Mouse (Mus musculus): ENCODE results near the gene Map3k3. TPM values are rescaled to one million over a fixed set of nuclear protein-coding genes. Genes with fewer than 3 reads are reported as not detected.

The Map3k3 gene
- polyA plus RNA-seq, 2 experiments: 3.8 to 5.5 TPM

- no peak overlapping the region for H3K27ac ChIP-seq
- DNase-seq (ENCODE audit: low read depth in 3 of 3, low spot score in 3 of 3) (no peak), ATAC-seq (ENCODE audit: insufficient read depth) (no peak)
- H3K27me3 ChIP-seq (ENCODE audit: control insufficient read depth, insufficient read depth, low read length): no peaks in the 10 kb centered on the region
- TF ChIP-seq CTCF (IDR thresholded peaks at IDR 0.05; ENCODE audit: low read depth) (no peak), EP300 (IDR thresholded peaks at IDR 0.05; ENCODE audit: low read depth) (no peak)
- WGBS (ENCODE audit: insufficient replicate concordance): 78% methylated on average over 4 of the region's 4 CpGs
- no peaks in the 10 kb centered on the region for H3K36me3 ChIP-seq (replicated peaks; ENCODE audit: control insufficient read depth, insufficient read depth, low read depth)
- H3K4me3 ChIP-seq (ENCODE audit: insufficient read depth in 1 of 2, low read depth in 2 of 2, low read length in 2 of 2): no peak overlapping the region
- peaks cover 6 to 7% of the 10 kb centered on the region in 2 experiments for H3K4me1 ChIP-seq (replicated peaks; ENCODE audit: control insufficient read depth in 2 of 2, insufficient read depth in 2 of 2, low read length in 1 of 2)
- no peak overlapping the region for H3K9ac ChIP-seq (replicated peaks)
- no peaks in the 10 kb centered on the region for H3K9me3 ChIP-seq (ENCODE audit: control insufficient read depth, low read length)
- H3K4me2 ChIP-seq (ENCODE audit: low read depth): no peak overlapping the region
These were observed 102.9 kb downstream of the Map3k3 start for GRCm38 (mm10) chr11:106187326-106187725.

DNA sequence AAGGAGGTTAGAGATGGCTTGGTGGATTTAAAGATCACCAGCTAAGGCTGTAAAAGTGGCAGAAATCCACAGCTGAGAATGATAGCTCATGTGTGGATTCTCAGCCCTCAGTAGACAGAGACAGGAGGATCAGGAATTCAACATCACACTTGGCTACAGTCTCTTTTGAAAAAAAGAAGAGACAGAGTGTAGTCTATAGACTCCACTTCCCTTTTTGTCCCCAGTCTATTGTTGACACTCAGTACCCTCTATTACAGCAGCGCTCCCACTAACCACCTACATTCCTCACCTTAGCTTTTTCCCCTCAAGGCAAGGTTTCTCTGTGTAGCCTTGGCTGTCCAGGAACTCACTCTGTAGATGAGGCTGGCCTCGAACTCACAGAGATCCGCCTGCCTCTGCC is 107.3 kb downstream of the Map3k3 start:
- H3K9ac ChIP-seq (replicated peaks): no peak overlapping the region
- no peak for DNase-seq (ENCODE audit: low read depth in 3 of 3, low spot score in 3 of 3)
- peak overlapping the region; percentile 6; the same call in 1 of the 2 replicates for H3K27ac ChIP-seq
- peaks cover 14% of the 10 kb centered on the region in 2 experiments for H3K4me1 ChIP-seq (replicated peaks; ENCODE audit: control insufficient read depth in 2 of 2, insufficient read depth in 2 of 2, low read length in 1 of 2)
- H3K27me3 ChIP-seq (ENCODE audit: control insufficient read depth, insufficient read depth, low read length): no peaks in the 10 kb centered on the region
- H3K36me3 ChIP-seq (replicated peaks; ENCODE audit: control insufficient read depth, insufficient read depth, low read depth): peaks cover 4% of the 10 kb centered on the region
- ATAC-seq (ENCODE audit: insufficient read depth): no peak
- H3K9me3 ChIP-seq (ENCODE audit: control insufficient read depth, low read length): no peaks in the 10 kb centered on the region
- peak overlapping the region; percentile 85 for H3K4me2 ChIP-seq (ENCODE audit: low read depth)
- 70% methylated on average over 3 of the region's 3 CpGs for WGBS (ENCODE audit: insufficient replicate concordance)
- TF ChIP-seq CTCF (IDR thresholded peaks at IDR 0.05; ENCODE audit: low read depth): no peak
- no peak for TF ChIP-seq EP300 (IDR thresholded peaks at IDR 0.05; ENCODE audit: low read depth)
- H3K4me3 ChIP-seq (ENCODE audit: insufficient read depth in 1 of 2, low read depth in 2 of 2, low read length in 2 of 2): no peak overlapping the region; a peak in 1 of 4 replicates

- 21% methylated on average over 5 of the region's 5 CpGs for WGBS (ENCODE audit: insufficient replicate concordance)
- Histone ChIP-seq H3K36me3 (replicated peaks; ENCODE audit: control insufficient read depth, insufficient read depth, low read depth) (peaks cover 9% of the 10 kb centered on the region), H3K9ac (replicated peaks) (peak overlapping the region; percentile 71), H3K9me3 (ENCODE audit: control insufficient read depth, low read length) (no peaks in the 10 kb centered on the region), H3K4me1 (replicated peaks; ENCODE audit: control insufficient read depth in 2 of 2, insufficient read depth in 2 of 2, low read length in 1 of 2) (peaks cover 14% of the 10 kb centered on the region in 2 experiments), H3K27me3 (ENCODE audit: control insufficient read depth, insufficient read depth, low read length) (no peaks in the 10 kb centered on the region), H3K4me2 (ENCODE audit: low read depth) (peak overlapping the region; percentile 85), H3K27ac (peak overlapping the region; percentile 86), H3K4me3 (ENCODE audit: insufficient read depth in 1 of 2, low read depth in 2 of 2, low read length in 2 of 2) (peak overlapping the region; percentile 74 to 83)
- ATAC-seq (ENCODE audit: insufficient read depth) (no peak), DNase-seq (ENCODE audit: low read depth in 3 of 3, low spot score in 3 of 3) (no peak)
- no peak for TF ChIP-seq CTCF (IDR thresholded peaks at IDR 0.05; ENCODE audit: low read depth)
- no peak for TF ChIP-seq EP300 (IDR thresholded peaks at IDR 0.05; ENCODE audit: low read depth)
These were observed 107.8 kb downstream of the Map3k3 start for GRCm38 (mm10) chr11:106192241-106192640.

- DNase-seq (ENCODE audit: low read depth in 3 of 3, low spot score in 3 of 3): peak in 1 of 3 experiments; percentile 48
- peak; percentile 19; the same call in 1 of the 2 replicates for TF ChIP-seq CTCF (IDR thresholded peaks at IDR 0.05; ENCODE audit: low read depth)
- TF ChIP-seq EP300 (IDR thresholded peaks at IDR 0.05; ENCODE audit: low read depth): no peak
- H3K4me2 ChIP-seq (ENCODE audit: low read depth): peak overlapping the region; percentile 85
- peak overlapping the region; percentile 71 for H3K9ac ChIP-seq (replicated peaks)
- H3K27me3 ChIP-seq (ENCODE audit: control insufficient read depth, insufficient read depth, low read length): no peaks in the 10 kb centered on the region
- no peaks in the 10 kb centered on the region for H3K9me3 ChIP-seq (ENCODE audit: control insufficient read depth, low read length)
- H3K4me1 ChIP-seq (replicated peaks; ENCODE audit: control insufficient read depth in 2 of 2, insufficient read depth in 2 of 2, low read length in 1 of 2): peaks cover 14% of the 10 kb centered on the region in 2 experiments
- peak overlapping the region; percentile 74 to 83 for H3K4me3 ChIP-seq (ENCODE audit: insufficient read depth in 1 of 2, low read depth in 2 of 2, low read length in 2 of 2)
- ATAC-seq (ENCODE audit: insufficient read depth): peak; percentile 55
- WGBS (ENCODE audit: insufficient replicate concordance): 3% methylated on average over 19 of the region's 19 CpGs
- H3K36me3 ChIP-seq (replicated peaks; ENCODE audit: control insufficient read depth, insufficient read depth, low read depth): peaks cover 13% of the 10 kb centered on the region
- peak overlapping the region; percentile 86 for H3K27ac ChIP-seq
These were observed 108.4 kb downstream of the Map3k3 start for GRCm38 (mm10) chr11:106192657-106193370.

DNA sequence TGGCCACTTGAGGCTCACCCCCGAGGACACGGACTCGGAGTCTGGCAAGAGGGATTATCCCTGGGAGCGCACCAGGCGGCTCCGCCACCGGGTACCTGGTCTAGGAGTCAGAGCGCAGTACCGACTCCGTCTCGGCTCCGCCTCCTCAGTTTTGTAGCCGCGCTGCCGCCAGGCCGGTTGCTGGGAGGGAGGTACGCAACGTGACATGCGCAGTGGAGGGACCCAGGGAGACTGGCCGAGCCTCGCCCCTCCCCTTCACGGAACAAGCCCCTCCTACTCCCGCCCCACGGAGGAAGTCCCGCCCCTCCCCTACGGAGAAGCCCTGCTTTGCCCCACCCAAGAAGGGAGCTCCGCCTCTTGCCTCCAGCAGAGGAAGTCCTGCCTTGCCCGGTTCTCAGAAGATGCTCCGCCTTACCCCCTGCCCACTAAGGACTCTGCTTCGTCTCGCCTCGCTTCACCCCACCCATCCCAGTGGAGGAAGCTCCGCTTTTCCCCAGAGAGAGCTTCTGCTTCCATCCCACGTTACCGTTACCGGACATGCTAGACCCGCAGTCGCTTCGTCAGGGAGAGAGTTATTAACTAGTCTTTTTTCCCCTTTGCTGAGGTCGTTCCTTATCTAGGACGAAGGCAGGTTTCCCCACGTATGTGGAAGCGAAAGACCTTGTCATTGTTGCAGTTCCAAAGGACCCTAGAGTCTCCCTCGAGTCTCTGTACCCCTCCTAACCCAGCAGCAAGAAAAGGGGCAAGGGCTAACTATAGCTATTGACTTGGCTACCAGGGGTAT is 109.2 kb downstream of the Map3k3 start:
- peaks cover 16 to 18% of the 10 kb centered on the region in 2 experiments for H3K4me1 ChIP-seq (replicated peaks; ENCODE audit: control insufficient read depth in 2 of 2, insufficient read depth in 2 of 2, low read length in 1 of 2)
- TF ChIP-seq EP300 (IDR thresholded peaks at IDR 0.05; ENCODE audit: low read depth) (no peak), CTCF (IDR thresholded peaks at IDR 0.05; ENCODE audit: low read depth) (peak; percentile 9)
- peaks cover 15% of the 10 kb centered on the region for H3K36me3 ChIP-seq (replicated peaks; ENCODE audit: control insufficient read depth, insufficient read depth, low read depth)
- no peaks in the 10 kb centered on the region for H3K27me3 ChIP-seq (ENCODE audit: control insufficient read depth, insufficient read depth, low read length)
- under 1% methylated on average over 44 of the region's 44 CpGs for WGBS (ENCODE audit: insufficient replicate concordance)
- ATAC-seq (ENCODE audit: insufficient read depth): peak; percentile 96
- peak overlapping the region; percentile 86 for H3K27ac ChIP-seq
- peak overlapping the region; percentile 76 for H3K9ac ChIP-seq (replicated peaks)
- peak overlapping the region; percentile 92 for H3K4me2 ChIP-seq (ENCODE audit: low read depth)
- DNase-seq (ENCODE audit: low read depth in 3 of 3, low spot score in 3 of 3): peak; percentile 95 to 97 (median 96)
- H3K9me3 ChIP-seq (ENCODE audit: control insufficient read depth, low read length): no peaks in the 10 kb centered on the region
- peak overlapping the region; percentile 74 to 83 for H3K4me3 ChIP-seq (ENCODE audit: insufficient read depth in 1 of 2, low read depth in 2 of 2, low read length in 2 of 2)
